24 mouse cellular contexts compared by ENCODE assay signal in the genomic region with DNA sequence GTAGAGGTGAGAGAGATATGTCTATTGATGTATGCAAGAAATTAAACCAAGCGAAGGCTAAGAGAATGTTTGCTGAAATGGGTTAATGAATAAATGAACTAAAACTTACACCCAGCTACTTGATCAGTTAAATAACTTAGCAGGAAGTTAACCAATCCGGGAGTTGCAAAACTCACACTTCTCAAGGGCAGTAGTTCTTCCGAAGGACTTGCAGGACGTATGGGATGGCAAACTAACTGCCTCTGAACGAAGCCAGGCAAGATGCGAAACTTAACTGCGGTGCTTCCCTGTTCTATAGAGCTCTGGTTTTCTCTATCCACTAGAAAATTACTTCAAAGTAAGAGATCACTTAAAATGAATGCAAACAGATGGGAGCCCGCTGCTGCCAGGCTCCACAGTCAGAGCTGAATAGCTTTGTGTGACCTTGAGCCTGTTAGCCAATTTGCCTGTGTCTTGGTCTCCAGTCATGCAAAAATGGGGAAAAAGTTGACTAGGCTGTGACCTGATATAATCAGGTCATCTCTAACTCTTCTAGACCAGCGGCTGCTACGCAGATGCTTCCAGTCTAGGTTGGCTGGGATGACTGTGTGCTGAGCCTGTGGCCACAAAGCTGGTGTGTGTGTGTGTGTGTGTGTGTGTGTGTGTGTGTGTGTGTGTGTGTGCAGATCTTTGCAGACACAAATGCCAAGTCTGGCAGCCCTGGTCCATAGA. TPM values are rescaled to one million over a fixed set of nuclear protein-coding genes. Genes with fewer than 3 reads are reported as not detected.
A peak's percentile ranks its signal among the peaks of the same experiment; 100 is the strongest.
DNase-seq lines count a peak whose midpoint lies in the region; ATAC-seq and TF ChIP-seq lines count a peak whose summit lies in the region.
"Had no signal": no experiment of that assay in that cellular context is flagged by ENCODE, and none has a peak within 500 bp of the region (broad histone marks: within the 10 kb centered on the region; RNA-seq: fewer than 3 reads in every experiment).

No protein-coding gene starts in this region.

- intact Hi-C loops in left cerebral cortex, adult 2 months (cut with DNase I) = no loop called here

- H3K27me3 ChIP-seq in forebrain, embryonic 14.5 days (replicated peaks; ENCODE audit: control insufficient read depth, insufficient read depth, low read length) = no peaks in the 10 kb centered on the region
- H3K27me3 ChIP-seq in forebrain, embryonic 13.5 days = no peaks in the 10 kb centered on the region
- H3K27me3 ChIP-seq in kidney, embryonic 16.5 days (ENCODE audit: insufficient read depth, low read length) = no peaks in the 10 kb centered on the region
- H3K27me3 ChIP-seq: heart, embryonic 12.5 days; neural tube, embryonic 15.5 days; stomach, embryonic 15.5 days had no signal

- no peak overlapping the region for H3K4me2 ChIP-seq in forebrain, embryonic 14.5 days (ENCODE audit: low read length)
- no peak overlapping the region for H3K4me2 ChIP-seq in forebrain, embryonic 13.5 days
- H3K4me2 ChIP-seq in kidney, embryonic 16.5 days (replicated peaks; ENCODE audit: low read depth, low read length) = no peak overlapping the region
- H3K4me2 ChIP-seq: heart, embryonic 12.5 days; neural tube, embryonic 15.5 days; stomach, embryonic 15.5 days had no signal

- H3K27ac ChIP-seq in forebrain, embryonic 14.5 days (ENCODE audit: low read depth, low read length) = no peak overlapping the region
- no peak overlapping the region for H3K27ac ChIP-seq in forebrain, embryonic 13.5 days
- H3K27ac ChIP-seq in kidney, embryonic 16.5 days (ENCODE audit: low read length) = peak overlapping the region; percentile 76
- H3K27ac ChIP-seq in left cerebral cortex, adult 2 months = no peak overlapping the region
- H3K27ac ChIP-seq: layer of hippocampus, adult 2 months; neural tube, embryonic 15.5 days; stomach, embryonic 15.5 days had no signal

- 83% methylated on average over 10 of the region's 10 CpGs for WGBS in forebrain, embryonic 14.5 days
- WGBS in forebrain, embryonic 13.5 days = 81% methylated on average over 10 of the region's 10 CpGs
- 65% methylated on average over 10 of the region's 10 CpGs for WGBS in kidney, embryonic 16.5 days

- no peak for TF ChIP-seq CTCF in brain, embryonic 14.5 days (IDR thresholded peaks at IDR 0.05; ENCODE audit: borderline replicate concordance, extremely low read depth, insufficient read depth, insufficient read length)
- TF ChIP-seq CTCF in left cerebral cortex, adult 2 months (IDR thresholded peaks at IDR 0.05) = no peak

- no peaks in the 10 kb centered on the region for H3K36me3 ChIP-seq in forebrain, embryonic 14.5 days (ENCODE audit: control insufficient read depth, insufficient read depth, low read length)
- H3K36me3 ChIP-seq in forebrain, embryonic 13.5 days (ENCODE audit: poor library complexity, severe bottlenecking) = no peaks in the 10 kb centered on the region
- H3K36me3 ChIP-seq in kidney, embryonic 16.5 days (ENCODE audit: insufficient read depth, low read length) = no peaks in the 10 kb centered on the region
- H3K36me3 ChIP-seq: heart, embryonic 12.5 days; neural tube, embryonic 15.5 days; stomach, embryonic 15.5 days had no signal

- no peak for ATAC-seq in forebrain, embryonic 14.5 days
- ATAC-seq in forebrain, embryonic 13.5 days = no peak
- peak; percentile 29; the same call in 1 of the 2 replicates for ATAC-seq in kidney, embryonic 16.5 days (ENCODE audit: low FRiP score, low TSS enrichment)

- no peak overlapping the region for H3K9ac ChIP-seq in forebrain, embryonic 14.5 days (ENCODE audit: low read length)
- no peak overlapping the region for H3K9ac ChIP-seq in forebrain, embryonic 13.5 days
- H3K9ac ChIP-seq in kidney, embryonic 16.5 days (replicated peaks; ENCODE audit: low read length) = no peak overlapping the region
- H3K9ac ChIP-seq: heart, embryonic 12.5 days; neural tube, embryonic 15.5 days; stomach, embryonic 15.5 days had no signal

- no peaks in the 10 kb centered on the region for H3K4me1 ChIP-seq in forebrain, embryonic 14.5 days (ENCODE audit: control insufficient read depth, insufficient read depth, low read length)
- no peaks in the 10 kb centered on the region for H3K4me1 ChIP-seq in forebrain, embryonic 13.5 days
- peaks cover 12% of the 10 kb centered on the region for H3K4me1 ChIP-seq in kidney, embryonic 16.5 days (ENCODE audit: insufficient read depth, low read length)
- H3K4me1 ChIP-seq: heart, embryonic 12.5 days; megakaryocyte, embryonic 14.5 days; neural tube, embryonic 15.5 days; stomach, embryonic 15.5 days had no signal

- DNase-seq in forebrain, embryonic 14.5 days (ENCODE audit: low spot score) = peak; percentile 27
- peak; percentile 24 for DNase-seq in 416B (ENCODE audit: low read depth)
- DNase-seq in brain, embryonic 14.5 days (ENCODE audit: low read depth) = peak; percentile 54
- no peak for DNase-seq in layer of hippocampus, postnatal 14 days (ENCODE audit: low spot score in 2 of 2)
- DNase-seq in left cerebral cortex, adult 2 months (ENCODE audit: extremely low spot score in 1 of 2, low spot score in 2 of 2) = no peak
- DNase-seq in cerebellum, adult 8-10 months = no peak
- DNase-seq: cerebellum, adult 18-20 months; embryo, embryonic 11 days; gastrocnemius, postnatal 14 days; lung, adult 2 months had no signal

- no peak overlapping the region for H3K4me3 ChIP-seq in forebrain, embryonic 14.5 days (ENCODE audit: low read depth, low read length)
- H3K4me3 ChIP-seq in forebrain, embryonic 13.5 days = no peak overlapping the region
- H3K4me3 ChIP-seq in kidney, embryonic 16.5 days (ENCODE audit: low read length) = no peak overlapping the region
- no peak overlapping the region for H3K4me3 ChIP-seq in left cerebral cortex, adult 2 months
- H3K4me3 ChIP-seq: heart, embryonic 12.5 days; layer of hippocampus, adult 2 months; megakaryocyte, embryonic 14.5 days; neural tube, embryonic 15.5 days; stomach, embryonic 15.5 days had no signal

- no peak for TF ChIP-seq POLR2A in brain, embryonic 14.5 days (IDR thresholded peaks at IDR 0.05; ENCODE audit: borderline replicate concordance, extremely low read depth, insufficient read depth, insufficient read length, poor library complexity, severe bottlenecking)

- H3K9me3 ChIP-seq in forebrain, embryonic 14.5 days (replicated peaks; ENCODE audit: control insufficient read depth, low read length) = no peaks in the 10 kb centered on the region
- H3K9me3 ChIP-seq in forebrain, embryonic 13.5 days (replicated peaks) = peaks cover 6% of the 10 kb centered on the region; the same call in 1 of the 2 replicates
- peaks cover 6% of the 10 kb centered on the region for H3K9me3 ChIP-seq in kidney, embryonic 16.5 days (ENCODE audit: low read length)
- H3K9me3 ChIP-seq: stomach, embryonic 15.5 days had no signal

RNA-seq across cellular contexts. Expression of a gene that starts 9.6 kb away (rescaled TPM):
- polyA plus RNA-seq in forebrain, embryonic 14.5 days (2014; fragmentation: Nextera tagmentation; extraction: Ambion mirVana) = not detected in 2 replicates
- polyA plus RNA-seq in forebrain, embryonic 13.5 days (2015; fragmentation: Nextera tagmentation; extraction: Ambion mirVana) = not detected in 2 replicates
- 0.06 and 0.10 TPM in 2 replicates for polyA plus RNA-seq in brain, embryonic 14.5 days (2012; rRNA removed)
- polyA plus RNA-seq in kidney, embryonic 16.5 days (2015; fragmentation: Nextera tagmentation; extraction: Ambion mirVana) = 22.1 and 22.9 TPM in 2 replicates
- under 1 TPM in 1 of 2 experiments, not detected in 1; 0.24 TPM for total RNA-seq in layer of hippocampus, postnatal 14 days (2021)
- total RNA-seq in left cerebral cortex, adult 2 months (2021) = under 1 TPM in 1 of 2 experiments, not detected in 1; 0.23 TPM
- total RNA-seq: gastrocnemius, postnatal 14 days; hematopoietic stem cell, adult 5-6 weeks; layer of hippocampus, adult 2 months; left cerebral cortex, postnatal 10 days had no signal
- polyA plus RNA-seq: C2C12; heart, embryonic 12.5 days; intestine, embryonic 14.5 days; stomach, embryonic 15.5 days; thymus, postnatal 0 days had no signal

RNA-seq across cellular contexts. Expression of a gene that starts 40.3 kb away (rescaled TPM):
- not detected in 2 replicates for polyA plus RNA-seq in forebrain, embryonic 14.5 days (2014; fragmentation: Nextera tagmentation; extraction: Ambion mirVana)
- not detected in 2 replicates for polyA plus RNA-seq in forebrain, embryonic 13.5 days (2015; fragmentation: Nextera tagmentation; extraction: Ambion mirVana)
- polyA plus RNA-seq in brain, embryonic 14.5 days (2012; rRNA removed) = not detected in 2 replicates
- not detected in 2 replicates for polyA plus RNA-seq in kidney, embryonic 16.5 days (2015; fragmentation: Nextera tagmentation; extraction: Ambion mirVana)
- total RNA-seq in layer of hippocampus, postnatal 14 days (2021) = not detected
- total RNA-seq in left cerebral cortex, adult 2 months (2021) = not detected
- total RNA-seq: adrenal gland, postnatal 4 days; ES-E14; gastrocnemius, postnatal 14 days; hematopoietic stem cell, adult 5-6 weeks; layer of hippocampus, adult 2 months; left cerebral cortex, postnatal 10 days had no signal
- polyA plus RNA-seq: C2C12; heart, embryonic 12.5 days; intestine, embryonic 14.5 days; lung, adult 2 months; neural tube, embryonic 15.5 days; stomach, embryonic 15.5 days; thymus, postnatal 0 days had no signal

RNA-seq across cellular contexts. Expression of a gene that starts 42.4 kb away (rescaled TPM):
- 1.3 TPM in 2 replicates for polyA plus RNA-seq in forebrain, embryonic 14.5 days (2014; fragmentation: Nextera tagmentation; extraction: Ambion mirVana)
- polyA plus RNA-seq in forebrain, embryonic 13.5 days (2015; fragmentation: Nextera tagmentation; extraction: Ambion mirVana) = 1.1 and 1.3 TPM in 2 replicates
- polyA plus RNA-seq in brain, embryonic 14.5 days (2012; rRNA removed) = 1.4 and 2.1 TPM in 2 replicates
- 44.0 and 52.4 TPM in 2 replicates for polyA plus RNA-seq in kidney, embryonic 16.5 days (2015; fragmentation: Nextera tagmentation; extraction: Ambion mirVana)
- 1 to 10 TPM; 1.2 to 1.3 TPM for total RNA-seq in layer of hippocampus, postnatal 14 days (2021)
- total RNA-seq in left cerebral cortex, adult 2 months (2021) = 1 to 10 TPM; 1.8 TPM
- total RNA-seq: hematopoietic stem cell, adult 5-6 weeks had no signal

Comparison
In these comparisons a context has a peak if more than half of its experiments do, and no peak if none do; other contexts are left out.
1. DNase-seq: peak in forebrain, embryonic 14.5 days (single experiment), 416B (single experiment) and brain, embryonic 14.5 days (single experiment); none in layer of hippocampus, postnatal 14 days (0 of 2), left cerebral cortex, adult 2 months (0 of 2) and cerebellum, adult 8-10 months (single experiment).
2. RNA of a gene that starts 9.6 kb away (polyA plus RNA-seq): 22.1 to 22.9 TPM in kidney, embryonic 16.5 days; 0.06 to 0.10 TPM in brain, embryonic 14.5 days, not detected in forebrain, embryonic 14.5 days and not detected in forebrain, embryonic 13.5 days; every median in the first group is over 10 times any median in the second.
3. RNA of a gene that starts 42.4 kb away (polyA plus RNA-seq): 44.0 to 52.4 TPM in kidney, embryonic 16.5 days; 1.4 to 2.1 TPM in brain, embryonic 14.5 days, 1.3 TPM in forebrain, embryonic 14.5 days and 1.1 to 1.3 TPM in forebrain, embryonic 13.5 days; every median in the first group is over 10 times any median in the second.